Mouse (Mus musculus) spleen, embryonic (tissue): ENCODE measurements at regions not wholly inside any gene's neighbourhood (a gene's known extent, or its start where the extent isn't known, plus 50 kb on each side); places are given as distances from the start of the nearest gene placed in this dataset.

Experiments used
- CTCF ChIA-PET: fragments of 350-600 bp; sonication (Branson Sonifier 250); formaldehyde crosslinking; loops from one replicate; lab custom pipeline; 2022; lab: Charles Lee

GRCm38 (mm10) chr4:153023711-153024110, 458.9 kb downstream of the Ajap1 start:
- CTCF ChIA-PET = no interaction called here

GRCm38 (mm10) chr4:153019211-153019610, 463.4 kb downstream of the Ajap1 start:
- CTCF ChIA-PET = no interaction called here

- CTCF ChIA-PET = no interaction called here
Measured at GRCm38 (mm10) chr4:153018138-153018921, 464.3 kb downstream of the Ajap1 start.

GRCm38 (mm10) chr4:153017816-153018137, 464.8 kb downstream of the Ajap1 start:
- CTCF ChIA-PET = no interaction called here

GRCm38 (mm10) chr4:153003338-153003737, 479.3 kb downstream of the Ajap1 start:
- CTCF ChIA-PET = no interaction called here

GRCm38 (mm10) chr4:153002516-153002915, 480.1 kb downstream of the Ajap1 start:
- CTCF ChIA-PET = no interaction called here

GRCm38 (mm10) chr4:153001761-153002160, 480.9 kb downstream of the Ajap1 start:
- CTCF ChIA-PET = no interaction called here

- CTCF ChIA-PET = no interaction called here
Measured at GRCm38 (mm10) chr4:152999526-152999925, 483.1 kb downstream of the Ajap1 start.

- CTCF ChIA-PET = no interaction called here
Measured at GRCm38 (mm10) chr4:152997251-152997650, 485.4 kb downstream of the Ajap1 start.

GRCm38 (mm10) chr4:152996641-152997040, 486.0 kb downstream of the Ajap1 start:
- CTCF ChIA-PET = no interaction called here

GRCm38 (mm10) chr4:152995052-152995595, 487.5 kb downstream of the Ajap1 start:
- CTCF ChIA-PET = no interaction called here

GRCm38 (mm10) chr4:152994206-152994605, 488.4 kb downstream of the Ajap1 start:
- CTCF ChIA-PET = no interaction called here

GRCm38 (mm10) chr4:152990266-152990665, 492.3 kb downstream of the Ajap1 start:
- CTCF ChIA-PET = no interaction called here

- CTCF ChIA-PET = interaction anchor here (0.6 kb wide), 1 partner anchor 233 kb away, joined by 5 read pairs; no protein-coding TSS in a partner anchor
Measured at GRCm38 (mm10) chr4:152987726-152988125, 494.9 kb downstream of the Ajap1 start.

GRCm38 (mm10) chr4:152975012-152975675, 497.5 kb upstream of the Kcnab2 start:
- CTCF ChIA-PET = no interaction called here

GRCm38 (mm10) chr4:152963001-152963400, 485.3 kb upstream of the Kcnab2 start:
- CTCF ChIA-PET = no interaction called here

- CTCF ChIA-PET = no interaction called here
Measured at GRCm38 (mm10) chr4:152962165-152962564, 484.5 kb upstream of the Kcnab2 start.

- CTCF ChIA-PET = no interaction called here
Measured at GRCm38 (mm10) chr4:152961677-152962076, 484.0 kb upstream of the Kcnab2 start.

GRCm38 (mm10) chr4:152959627-152960230, 482.1 kb upstream of the Kcnab2 start:
- CTCF ChIA-PET = no interaction called here

GRCm38 (mm10) chr4:152953237-152953974, 475.7 kb upstream of the Kcnab2 start:
- CTCF ChIA-PET = no interaction called here

GRCm38 (mm10) chr4:152948956-152949355, 471.3 kb upstream of the Kcnab2 start:
- CTCF ChIA-PET = no interaction called here

GRCm38 (mm10) chr4:152941159-152941558, 463.5 kb upstream of the Kcnab2 start:
- CTCF ChIA-PET = no interaction called here
